Mouse (Mus musculus) limb, embryonic 14.5 days (tissue): ENCODE data around the gene Plpp7. TPM values are rescaled to one million over a fixed set of nuclear protein-coding genes. Genes with fewer than 3 reads are reported as not detected.

Experiments used
- ATAC-seq: fragments of 200-750 bp; cut with Nextera tagmentation; 2 replicates; pipeline ENCODE4 v1.8.0; 2017; ENCODE audit warnings: low read depth, moderate number of reproducible peaks, moderate TSS enrichment; ENCODE audit not compliant: low FRiP score
- DNase-seq: peaks from one replicate; pipeline ENCODE4 v3.0.0-alpha.2; 2015; ENCODE audit warnings: low spot score
- H3K27ac ChIP-seq: fragments of 300-500 bp; sonication (generic); replicated peaks from 2 replicates; pipeline ENCODE4 v1.5.1; 2014; ENCODE audit warnings: low read depth, mild to moderate bottlenecking, low read length, moderate library complexity, mixed read lengths
- H3K27me3 ChIP-seq: fragments of 300-500 bp; sonication (generic); 2 replicates; pipeline ENCODE4 v1.6.1; 2014; ENCODE audit warnings: low read length, mixed read lengths; ENCODE audit not compliant: control insufficient read depth, insufficient read depth
- H3K36me3 ChIP-seq: fragments of 300-500 bp; sonication (generic); 2 replicates; pipeline ENCODE4 v1.6.1; 2014; ENCODE audit warnings: mild to moderate bottlenecking, low read length, moderate library complexity, mixed read lengths; ENCODE audit not compliant: control insufficient read depth, insufficient read depth
- H3K4me1 ChIP-seq: fragments of 300-500 bp; sonication (generic); 2 replicates; pipeline ENCODE4 v1.6.1; 2014; ENCODE audit warnings: antibody characterized with exemption, low read length, mixed read lengths; ENCODE audit not compliant: control insufficient read depth, insufficient read depth
- H3K4me2 ChIP-seq: fragments of 300-500 bp; sonication (generic); replicated peaks from 2 replicates; pipeline ENCODE4 v1.6.1; 2014; ENCODE audit warnings: low read depth, mild to moderate bottlenecking, low read length, moderate library complexity; ENCODE audit not compliant: severe bottlenecking
- H3K4me3 ChIP-seq: fragments of 300-500 bp; sonication (generic); replicated peaks from 2 replicates; pipeline ENCODE4 v1.5.1; 2014; ENCODE audit warnings: low read length
- H3K9ac ChIP-seq: fragments of 300-500 bp; sonication (generic); 2 replicates; pipeline ENCODE4 v1.6.1; 2014; ENCODE audit warnings: mild to moderate bottlenecking, low read depth, low read length, moderate library complexity; ENCODE audit not compliant: severe bottlenecking
- H3K9me3 ChIP-seq: fragments of 300-500 bp; sonication (generic); 2 replicates; pipeline ENCODE4 v1.6.1; 2016; ENCODE audit warnings: low read length; ENCODE audit not compliant: control insufficient read depth
- POLR2A ChIP-seq: fragments of 200-500 bp; IDR thresholded peaks from 2 replicates; pipeline ENCODE4 v1.8.0; 2012; ENCODE audit warnings: inconsistent platforms, mild to moderate bottlenecking, moderate library complexity, borderline replicate concordance; ENCODE audit not compliant: insufficient read depth, insufficient read length; ENCODE audit errors: extremely low read depth
- WGBS: fragments of 180-500 bp; shearing (Covaris S2); extraction: QIAGEN DNeasy Blood & Tissue Kit; methylation state at CpG from one replicate; pipeline ENCODE4 v1.1.7; 2014; 5-methylcytosine and 5-hydroxymethylcytosine counted together
- polyA plus RNA-seq, 2 experiments: library from polyadenylated mRNA; depleted of rRNA in 1 of 2; stranded (reverse) in 1 of 2; unstranded in 1 of 2; fragments of >200 nt; fragmentation: Nextera tagmentation in 1 of 2; extraction: Ambion mirVana in 1 of 2; gene quantifications; 2 replicates each; pipeline versions ENCODE4 v1.2.1 to v1.2.3; 2012 to 2014

Plpp7 gene
- polyA plus RNA-seq, 2 experiments, result 10.0 to 11.7 TPM

DNA sequence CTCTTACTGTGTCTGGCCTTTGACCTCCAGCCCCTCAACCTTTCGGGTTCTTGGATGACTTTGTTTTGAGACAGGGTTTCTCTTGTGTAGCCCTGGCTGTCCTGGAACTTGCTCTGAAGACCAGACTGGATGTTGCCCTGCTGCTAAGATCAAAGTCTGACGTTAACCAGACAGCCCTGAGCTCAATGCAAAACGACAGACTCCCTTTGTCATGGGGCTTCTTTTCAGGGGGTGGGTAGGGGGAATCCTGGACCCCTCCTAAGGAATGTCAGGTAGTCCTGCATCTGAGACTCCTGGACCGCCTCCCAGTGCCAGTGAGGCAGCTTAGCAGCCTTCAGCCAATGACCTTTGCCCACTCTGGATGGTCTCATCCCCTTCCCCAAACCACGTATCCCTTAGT, 36.6 kb upstream of the Plpp7 start:
- no peak for TF ChIP-seq POLR2A
- Histone ChIP-seq H3K9ac (no peak overlapping the region), H3K4me3 (no peak overlapping the region), H3K27me3 (no peaks in the 10 kb centered on the region), H3K27ac (no peak overlapping the region), H3K4me2 (no peak overlapping the region), H3K4me1 (no peaks in the 10 kb centered on the region), H3K9me3 (no peaks in the 10 kb centered on the region), H3K36me3 (no peaks in the 10 kb centered on the region)
- no peak for DNase-seq
- 31% methylated on average over 5 of the region's 5 CpGs for WGBS
- no peak for ATAC-seq

DNA sequence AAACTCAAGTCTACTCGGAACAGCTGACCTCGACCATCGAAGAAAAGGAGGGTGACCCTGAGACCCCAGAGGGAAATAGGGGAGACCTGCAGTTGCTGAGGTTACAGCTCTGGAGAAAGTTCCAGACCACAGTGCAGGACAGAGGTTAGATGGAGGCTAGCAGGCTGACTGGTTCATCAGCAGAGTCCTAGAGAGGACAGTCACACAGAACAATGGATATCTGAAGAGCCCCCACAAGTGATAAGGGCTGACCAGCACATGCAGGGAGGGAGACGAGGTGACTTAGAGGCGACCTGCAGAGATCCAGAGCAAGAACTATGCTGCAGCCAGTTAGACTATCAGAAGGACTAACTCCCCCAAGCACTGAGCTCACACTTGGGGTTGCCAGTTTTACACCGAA, 35.7 kb upstream of the Plpp7 start:
- WGBS, result 74% methylated on average over 6 of the region's 6 CpGs
- H3K4me3 ChIP-seq, result no peak overlapping the region
- H3K27ac ChIP-seq, result no peak overlapping the region
- H3K4me1 ChIP-seq, result no peaks in the 10 kb centered on the region
- H3K4me2 ChIP-seq, result no peak overlapping the region
- H3K9me3 ChIP-seq, result no peaks in the 10 kb centered on the region
- no peaks in the 10 kb centered on the region for H3K27me3 ChIP-seq
- no peaks in the 10 kb centered on the region for H3K36me3 ChIP-seq
- no peak overlapping the region for H3K9ac ChIP-seq
- DNase-seq (no peak), ATAC-seq (no peak)
- TF ChIP-seq POLR2A, result no peak

DNA sequence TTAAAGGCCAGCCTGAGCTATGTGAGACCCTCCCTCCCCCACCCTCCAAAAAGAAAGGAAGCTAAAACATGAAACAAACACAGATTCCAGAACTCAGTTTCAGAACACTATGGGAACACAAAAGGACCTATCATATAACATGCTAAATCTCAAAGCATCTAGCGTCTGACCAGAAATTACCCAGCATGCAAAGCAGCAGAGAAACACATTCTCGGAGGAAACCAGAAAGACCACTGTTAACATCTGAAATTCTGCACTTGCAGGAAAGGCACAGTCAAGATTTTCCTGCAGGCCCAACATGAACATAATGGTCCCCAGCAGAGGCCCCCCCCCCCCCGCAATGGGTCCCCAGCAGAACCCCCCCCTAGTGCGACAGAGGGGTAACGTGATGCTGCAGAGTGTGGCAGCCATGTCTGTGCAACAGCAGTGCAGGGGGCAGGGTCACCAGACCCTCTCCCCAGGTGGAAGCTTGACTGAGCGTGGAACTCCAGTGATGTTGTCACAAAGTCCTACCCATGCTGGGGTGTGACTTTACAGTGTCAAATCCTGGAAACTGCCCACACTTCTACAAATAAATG, 35.0 kb upstream of the Plpp7 start:
- H3K4me2 ChIP-seq, result no peak overlapping the region
- H3K9me3 ChIP-seq, result no peaks in the 10 kb centered on the region
- ATAC-seq (no peak), DNase-seq (no peak)
- no peak overlapping the region for H3K4me3 ChIP-seq
- H3K4me1 ChIP-seq, result no peaks in the 10 kb centered on the region
- no peaks in the 10 kb centered on the region for H3K36me3 ChIP-seq
- no peak overlapping the region for H3K27ac ChIP-seq
- 38% methylated on average over 6 of the region's 6 CpGs for WGBS
- no peaks in the 10 kb centered on the region for H3K27me3 ChIP-seq
- H3K9ac ChIP-seq, result no peak overlapping the region
- TF ChIP-seq POLR2A, result no peak

DNA sequence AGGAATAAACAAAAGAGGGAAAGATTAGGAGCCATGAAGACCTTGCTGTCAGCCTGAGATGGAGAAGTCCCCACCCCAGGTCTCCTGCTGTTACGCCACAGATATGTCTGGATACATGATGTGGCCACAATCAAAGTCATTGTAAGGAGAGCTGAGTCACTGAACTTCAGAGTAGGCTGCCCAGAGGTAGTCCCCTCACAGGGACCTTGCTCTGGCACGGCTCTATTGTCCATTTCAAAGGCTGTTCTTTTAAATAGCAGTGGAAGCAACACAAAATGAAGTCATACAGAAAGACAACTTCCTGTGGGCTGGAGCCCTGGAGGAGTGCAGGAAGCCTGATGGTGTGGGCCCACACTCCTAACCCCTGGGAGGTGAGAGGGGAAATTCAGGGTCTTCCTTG, 34.1 kb upstream of the Plpp7 start:
- H3K36me3 ChIP-seq, result no peaks in the 10 kb centered on the region
- WGBS, result 74% methylated on average over 2 of the region's 2 CpGs
- H3K27me3 ChIP-seq, result no peaks in the 10 kb centered on the region
- H3K27ac ChIP-seq, result no peak overlapping the region
- DNase-seq (no peak), ATAC-seq (no peak)
- no peak for TF ChIP-seq POLR2A
- no peak overlapping the region for H3K4me3 ChIP-seq
- H3K4me1 ChIP-seq, result no peaks in the 10 kb centered on the region
- no peaks in the 10 kb centered on the region for H3K9me3 ChIP-seq
- no peak overlapping the region for H3K9ac ChIP-seq
- no peak overlapping the region for H3K4me2 ChIP-seq

DNA sequence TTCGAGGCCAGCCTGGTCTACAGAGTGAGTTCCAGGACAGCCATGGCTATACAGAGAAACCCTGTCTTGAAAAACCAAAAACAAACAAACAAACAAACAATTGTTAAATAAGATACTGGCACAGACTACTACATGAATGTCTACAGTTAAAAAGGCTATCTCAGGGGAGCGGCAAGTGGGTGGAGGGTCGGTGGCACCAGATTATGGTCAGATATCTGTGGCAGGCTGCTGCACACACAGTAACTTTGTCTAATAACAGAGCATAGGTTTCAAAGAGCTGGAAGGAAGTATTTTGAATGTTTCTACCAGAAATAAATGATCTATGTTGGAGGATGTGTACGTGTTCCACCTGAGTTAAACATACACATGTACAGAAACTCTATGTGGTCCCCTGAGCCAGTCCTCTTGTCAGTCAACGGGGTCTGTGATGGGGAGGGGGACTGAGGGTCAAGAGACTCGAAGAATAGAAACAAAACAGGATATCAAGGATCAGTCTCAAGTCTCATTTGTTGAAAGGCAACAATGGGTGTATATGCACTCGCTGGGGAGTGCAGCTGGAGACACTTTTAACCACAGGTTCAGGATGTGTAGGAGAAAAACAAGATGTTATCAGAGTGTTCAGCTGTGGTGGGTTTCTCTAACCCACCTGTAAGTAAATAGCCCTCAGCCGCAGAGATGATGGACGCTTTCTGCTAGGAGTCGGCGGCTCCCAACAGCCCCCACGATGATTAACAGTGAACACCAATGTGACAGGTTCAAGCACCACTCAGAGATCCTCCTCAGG, 33.4 kb upstream of the Plpp7 start:
- no peaks in the 10 kb centered on the region for H3K4me1 ChIP-seq
- no peak for TF ChIP-seq POLR2A
- DNase-seq, result no peak
- no peak for ATAC-seq
- no peak overlapping the region for H3K9ac ChIP-seq
- H3K9me3 ChIP-seq, result no peaks in the 10 kb centered on the region
- no peaks in the 10 kb centered on the region for H3K36me3 ChIP-seq
- 73% methylated on average over 12 of the region's 12 CpGs for WGBS
- no peaks in the 10 kb centered on the region for H3K27me3 ChIP-seq
- no peak overlapping the region for H3K4me2 ChIP-seq
- no peak overlapping the region for H3K4me3 ChIP-seq
- no peak overlapping the region for H3K27ac ChIP-seq
